Mouse (Mus musculus) inflammation-experienced regulatory T-cells (primary cell): ENCODE data around the gene Jund. TPM values are rescaled to one million over a fixed set of nuclear protein-coding genes. Genes with fewer than 3 reads are reported as not detected.

ENCODE experiments used
- polyA plus RNA-seq, 2 experiments: library from polyadenylated mRNA; unstranded; fragments of 100-300 nt; shearing (Covaris generic); gene quantifications; one replicate each; pipeline ENCODE4 v1.2.1; 2017

Jund gene
- polyA plus RNA-seq: 100 to 1,000 TPM; 739 to 832 TPM

DNA sequence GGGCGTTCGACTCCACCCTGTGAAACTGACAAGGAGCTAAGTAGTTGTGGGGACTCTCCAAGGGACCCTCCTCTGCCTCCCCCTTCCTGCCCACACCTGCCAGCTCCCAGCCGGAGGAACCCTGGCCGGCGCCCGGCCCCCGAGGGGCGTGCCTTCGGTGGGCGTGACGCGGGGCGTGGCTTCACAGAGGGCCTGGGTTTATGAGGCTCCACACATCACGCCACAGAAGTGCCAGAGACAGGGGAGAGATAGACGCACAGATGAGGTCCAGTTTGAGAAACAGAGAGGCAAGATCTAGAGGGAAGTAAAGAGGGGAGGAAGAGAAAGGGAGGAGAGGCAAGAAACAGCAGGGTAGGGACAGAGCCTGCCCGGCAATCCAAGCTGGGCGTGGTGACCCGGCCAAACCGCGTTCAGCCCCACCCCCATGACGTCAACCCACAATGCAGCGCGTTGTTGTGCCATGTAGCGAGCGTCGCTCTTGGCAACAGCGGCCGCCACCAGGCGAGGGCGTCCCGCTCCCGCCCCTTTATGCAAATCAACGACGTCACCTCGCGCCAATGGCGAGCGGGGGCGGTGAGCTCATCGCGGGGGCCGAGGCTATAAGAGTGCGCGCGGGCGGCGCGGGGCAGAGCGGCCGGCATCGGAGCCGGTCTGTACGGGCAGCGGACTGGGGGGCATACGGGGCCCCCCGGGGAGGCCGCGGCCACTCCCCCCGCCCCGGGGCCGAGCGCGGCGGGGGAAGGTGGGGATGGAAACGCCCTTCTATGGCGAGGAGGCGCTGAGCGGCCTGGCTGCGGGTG is at the start of gene Jund:
Jund (plus strand) TSS at position 640 of the 800 bp plus-strand sequence.

GRCm38 (mm10) chr8:70660273-70660725 is 38.5 kb upstream of the Jund start, which contains the start of gene Pgpep1:
TSS of gene Pgpep1 (minus strand) at chr8:70660388.

GRCm38 (mm10) chr8:70673079-70673856 is 25.5 kb upstream of the Jund start, which contains the start of gene Lsm4:
TSS of gene Lsm4 (plus strand) at chr8:70673248.

GRCm38 (mm10) chr8:70703287-70703686 is 4.5 kb downstream of the Jund start, which contains the start of gene Iqcn:
TSS of gene Iqcn (plus strand) at chr8:70703457.

GRCm38 (mm10) chr8:70718297-70718696 is 19.5 kb downstream of the Jund start, which contains the start of gene Gm3336:
TSS of gene Gm3336 (plus strand) at chr8:70718543.

DNA sequence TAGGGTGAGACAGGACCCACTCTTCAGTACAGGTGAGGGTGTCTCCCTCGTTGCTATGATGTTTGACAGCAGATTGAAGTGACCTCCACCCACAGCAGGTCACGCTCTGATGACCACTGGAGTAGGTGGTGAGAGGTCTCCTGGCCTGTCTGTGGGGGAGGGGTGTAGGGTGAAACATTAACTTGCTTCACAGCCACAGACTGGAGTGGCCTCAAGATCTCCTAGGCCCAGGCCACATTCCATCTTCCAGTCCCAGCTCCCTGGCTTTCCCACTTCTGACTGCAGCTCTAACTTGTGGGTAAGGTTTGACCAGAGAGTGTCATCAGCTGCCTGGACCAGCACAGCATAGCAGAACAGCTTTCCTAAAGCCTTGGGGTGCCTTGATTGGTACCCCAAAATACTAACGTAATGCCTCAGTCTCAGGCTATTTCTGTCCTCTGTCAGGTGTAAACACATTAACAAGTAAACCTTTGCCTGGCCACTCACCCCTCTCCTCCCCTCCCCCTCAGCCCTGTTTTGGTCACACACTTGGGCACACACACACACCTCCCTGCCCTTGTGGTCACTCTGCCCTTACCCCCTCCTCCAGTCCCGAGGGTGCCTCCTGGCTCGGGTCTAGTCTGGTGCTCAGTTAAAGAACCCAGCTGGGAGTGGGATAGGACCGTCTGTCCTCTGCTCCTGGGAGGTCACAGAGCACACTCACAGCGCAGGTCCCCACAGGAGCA is 24.9 kb downstream of the Jund start, which contains the start of gene Pde4c:
Pde4c (plus strand) TSS at position 235 of the 725 bp plus-strand sequence.

Other genes with a start within 250 kb of the Jund start
- gene Klhl26, start 222.0 kb upstream of the Jund start, polyA plus RNA-seq: 10 to 100 TPM; 18.0 TPM
- not detected for gene Tmem59l, start 211.6 kb upstream of the Jund start, polyA plus RNA-seq
- under 1 TPM; 0.42 to 0.76 TPM for gene Crlf1, start 205.8 kb upstream of the Jund start, polyA plus RNA-seq
- 100 to 1,000 TPM; 103 to 115 TPM for gene Rex1bd, start 192.2 kb upstream of the Jund start, polyA plus RNA-seq
- gene Uba52, start 188.1 kb upstream of the Jund start, polyA plus RNA-seq: 100 to 1,000 TPM; 859 to 975 TPM
- 100 to 1,000 TPM; 362 to 377 TPM for gene Fkbp8, start 171.2 kb upstream of the Jund start, polyA plus RNA-seq
- gene Kxd1, start 171.0 kb upstream of the Jund start, polyA plus RNA-seq: 10 to 100 TPM; 75.4 to 87.4 TPM
- 10 to 100 TPM; 25.3 to 30.2 TPM for gene Ell, start 159.5 kb upstream of the Jund start, polyA plus RNA-seq
- 100 to 1,000 TPM in 1 of 2 experiments, 10 to 100 TPM in 1; 83.1 to 103 TPM for gene Isyna1, start 104.6 kb upstream of the Jund start, polyA plus RNA-seq
- gene Ssbp4, start 90.1 kb upstream of the Jund start, polyA plus RNA-seq: 100 to 1,000 TPM; 132 to 196 TPM
- gene Lrrc25, start 82.8 kb upstream of the Jund start, polyA plus RNA-seq: under 1 TPM; 0.22 to 0.49 TPM
- under 1 TPM in 1 of 2 experiments, not detected in 1; 0.54 TPM for gene Gdf15, start 66.5 kb upstream of the Jund start, polyA plus RNA-seq
- 1 to 10 TPM; 1.5 to 4.3 TPM for gene Pgpep1, start 38.6 kb upstream of the Jund start, polyA plus RNA-seq
- gene Lsm4, start 25.7 kb upstream of the Jund start, polyA plus RNA-seq: 100 to 1,000 TPM; 304 to 322 TPM
- gene Iqcn, start 4.5 kb downstream of the Jund start, polyA plus RNA-seq: 1 to 10 TPM in 1 of 2 experiments, under 1 TPM in 1; 0.08 to 1.1 TPM
- gene Gm3336, start 19.6 kb downstream of the Jund start, polyA plus RNA-seq: under 1 TPM in 1 of 2 experiments, not detected in 1; 0.56 TPM
- gene Pde4c, start 24.8 kb downstream of the Jund start, polyA plus RNA-seq: under 1 TPM; 0.37 to 0.56 TPM
- 10 to 100 TPM; 11.1 to 17.4 TPM for gene Rab3a, start 55.7 kb downstream of the Jund start, polyA plus RNA-seq
- gene Mpv17l2, start 62.0 kb downstream of the Jund start, polyA plus RNA-seq: 10 to 100 TPM; 54.0 to 62.1 TPM
- gene Pik3r2, start 77.8 kb downstream of the Jund start, polyA plus RNA-seq: 10 to 100 TPM; 26.3 to 34.1 TPM
- gene Mast3, start 106.1 kb downstream of the Jund start, polyA plus RNA-seq: 100 to 1,000 TPM in 1 of 2 experiments, 10 to 100 TPM in 1; 85.6 to 111 TPM
- gene Il12rb1, start 109.5 kb downstream of the Jund start, polyA plus RNA-seq: 10 to 100 TPM; 36.1 to 48.8 TPM
- gene Arrdc2, start 140.8 kb downstream of the Jund start, polyA plus RNA-seq: 10 to 100 TPM; 27.8 to 35.2 TPM
- under 1 TPM; 0.16 to 0.65 TPM for gene Kcnn1, start 164.3 kb downstream of the Jund start, polyA plus RNA-seq
- 10 to 100 TPM; 72.9 to 77.4 TPM for gene Ccdc124, start 175.0 kb downstream of the Jund start, polyA plus RNA-seq
- not detected for gene Slc5a5, start 193.8 kb downstream of the Jund start, polyA plus RNA-seq
- gene Rpl18a, start 198.5 kb downstream of the Jund start, polyA plus RNA-seq: 1,000 to 10,000 TPM; 5,102 to 6,041 TPM
- gene Map1s, start 207.0 kb downstream of the Jund start, polyA plus RNA-seq: 10 to 100 TPM; 59.8 to 80.4 TPM